Mouse (Mus musculus) retina, embryonic 14.5 days (tissue): ENCODE results near the gene Rgs2.
A peak's percentile ranks its signal among the peaks of the same experiment; 100 is the strongest.

Experiments used
- DNase-seq: peaks from one replicate; pipeline ENCODE4 v3.0.0-alpha.2; 2015; ENCODE audit warnings: low spot score

Rgs2 gene

GRCm38 (mm10) chr1:144003904-144004740 lies at the start of gene Rgs2:
TSS of gene Rgs2 (minus strand) at chr1:144004161.
- peak; percentile 97 for DNase-seq

- no peak for DNase-seq
Measured at GRCm38 (mm10) chr1:144053401-144053800, 49.4 kb upstream of the Rgs2 start.

DNA sequence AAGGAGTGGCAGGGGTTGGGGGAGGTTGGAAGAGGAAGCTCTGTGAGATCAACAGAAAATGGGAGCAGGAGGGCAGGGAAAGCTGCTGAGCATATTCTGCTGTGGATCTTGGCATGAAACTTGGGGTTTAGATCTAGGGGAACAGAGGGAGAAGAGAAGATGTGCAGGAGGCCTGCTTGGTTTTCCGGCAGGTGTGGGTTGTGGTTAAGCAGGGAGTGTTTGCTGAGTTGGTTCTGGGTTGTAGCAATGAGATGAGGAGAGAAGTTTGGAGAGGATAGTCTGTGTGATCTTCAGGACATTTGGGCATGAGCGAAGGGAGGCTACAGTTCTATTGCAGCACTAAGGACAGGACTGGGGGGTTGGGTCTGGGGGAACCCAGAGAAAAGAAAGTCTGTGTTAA lies 37.9 kb upstream of the Rgs2 start:
- no peak for DNase-seq

DNA sequence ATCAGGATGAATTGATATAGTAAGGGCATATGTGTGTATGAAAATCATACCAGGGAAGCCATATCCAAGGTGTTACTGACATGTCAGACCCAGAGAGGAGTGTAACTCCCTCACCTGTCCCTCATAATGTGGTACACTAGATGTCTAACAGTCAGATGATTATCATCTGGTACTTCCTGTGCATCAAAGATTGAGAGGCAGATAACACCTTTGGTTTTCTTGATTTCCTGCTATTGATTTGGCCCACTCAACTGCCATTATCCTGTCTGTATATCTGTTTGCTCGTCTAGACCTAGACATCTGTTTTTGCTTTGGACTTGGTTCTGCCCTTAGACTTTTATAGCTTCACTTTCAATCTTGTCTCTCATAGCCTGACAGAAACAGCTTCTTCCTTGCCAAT lies 29.5 kb upstream of the Rgs2 start:
- DNase-seq = no peak

DNA sequence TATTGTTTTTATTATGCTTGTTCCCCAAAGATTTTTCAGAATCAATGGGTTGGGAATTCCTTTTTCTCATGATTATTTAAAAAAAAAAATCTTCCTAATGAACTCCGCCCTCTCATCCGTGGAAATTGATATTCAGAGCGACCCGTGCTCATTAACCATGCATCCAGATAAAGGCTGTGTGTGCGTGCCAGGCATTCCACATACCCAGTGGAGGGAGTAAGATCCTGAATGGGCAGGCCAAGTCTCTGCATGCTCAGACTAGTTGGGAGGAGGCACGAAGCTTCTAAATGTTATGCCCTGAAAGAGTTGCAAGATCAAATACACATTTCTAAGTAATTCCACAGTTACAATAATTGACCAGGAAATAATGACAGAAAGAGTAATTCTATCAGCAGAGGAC lies 26.5 kb upstream of the Rgs2 start:
- peak; percentile 67 for DNase-seq

GRCm38 (mm10) chr1:144029679-144030078 lies 25.7 kb upstream of the Rgs2 start:
- DNase-seq = no peak

DNA sequence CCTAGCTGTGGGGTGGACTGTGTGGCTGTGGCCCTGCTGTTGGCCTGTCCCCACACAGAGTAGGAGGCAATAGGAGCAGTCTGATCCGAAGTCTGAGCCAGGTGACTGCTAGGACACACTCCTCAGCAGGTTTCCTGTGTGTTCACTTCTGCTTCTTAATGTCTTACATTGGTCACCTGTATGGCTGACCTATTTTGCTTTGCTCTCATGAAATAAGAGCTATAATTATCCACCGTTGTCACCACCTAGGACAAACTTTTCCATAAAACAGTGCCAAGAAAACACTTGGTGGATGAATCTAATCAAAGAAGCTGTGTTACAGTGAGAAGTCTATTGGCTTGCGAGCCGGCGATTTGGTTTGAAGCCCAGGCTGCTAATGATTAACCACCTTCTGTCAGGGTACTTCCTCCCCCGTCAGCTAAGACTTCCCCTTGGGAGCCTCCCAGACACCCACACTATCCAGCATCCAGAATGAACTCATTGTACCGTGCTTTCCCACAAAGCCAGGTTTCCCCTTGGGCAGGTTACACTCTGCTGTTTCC lies 14.5 kb upstream of the Rgs2 start:
- no peak for DNase-seq

GRCm38 (mm10) chr1:144013913-144014312 lies 10.0 kb upstream of the Rgs2 start:
- DNase-seq = no peak

- no peak for DNase-seq
Measured at GRCm38 (mm10) chr1:144007341-144007740, 3.4 kb upstream of the Rgs2 start.

DNA sequence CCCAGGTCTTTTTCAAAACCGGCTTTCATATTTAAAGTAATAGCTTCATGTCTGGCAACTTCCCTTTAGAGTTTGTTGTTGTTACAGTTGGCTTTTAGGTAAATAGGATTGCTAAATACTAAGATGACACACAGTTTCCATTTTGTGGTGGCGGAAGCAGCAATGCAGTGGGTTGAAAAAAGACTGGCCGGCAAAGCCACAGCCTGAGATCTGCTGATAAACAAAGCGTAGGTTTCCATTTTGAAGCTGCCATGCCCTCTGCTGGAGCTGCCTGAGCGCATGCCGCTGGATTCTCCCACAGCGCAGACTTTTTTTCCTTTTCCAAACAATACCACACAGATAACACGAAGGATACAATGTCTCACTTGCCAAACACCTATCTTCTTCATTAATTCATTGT lies 2.6 kb upstream of the Rgs2 start:
- peak; percentile 83 for DNase-seq

DNA sequence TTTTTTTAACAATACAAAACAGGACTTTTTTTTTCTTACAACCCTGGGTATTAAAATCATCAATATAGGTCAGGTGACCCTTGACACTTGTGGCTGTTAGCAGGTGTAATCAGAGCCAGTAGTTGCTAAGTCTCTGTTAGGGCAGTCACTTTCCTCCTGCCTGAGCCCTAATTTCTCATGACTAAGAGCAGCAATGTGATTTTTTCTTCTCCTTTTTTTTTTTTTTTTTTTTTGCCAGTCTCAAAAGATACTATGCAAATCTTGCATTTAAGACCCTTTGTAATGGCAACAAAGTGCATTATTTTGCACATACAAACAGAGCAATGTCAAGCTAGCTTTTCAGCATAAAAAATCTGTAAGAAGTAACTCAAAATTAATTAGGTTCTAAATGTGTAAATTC lies 1.7 kb upstream of the Rgs2 start:
- peak; percentile 18 for DNase-seq

DNA sequence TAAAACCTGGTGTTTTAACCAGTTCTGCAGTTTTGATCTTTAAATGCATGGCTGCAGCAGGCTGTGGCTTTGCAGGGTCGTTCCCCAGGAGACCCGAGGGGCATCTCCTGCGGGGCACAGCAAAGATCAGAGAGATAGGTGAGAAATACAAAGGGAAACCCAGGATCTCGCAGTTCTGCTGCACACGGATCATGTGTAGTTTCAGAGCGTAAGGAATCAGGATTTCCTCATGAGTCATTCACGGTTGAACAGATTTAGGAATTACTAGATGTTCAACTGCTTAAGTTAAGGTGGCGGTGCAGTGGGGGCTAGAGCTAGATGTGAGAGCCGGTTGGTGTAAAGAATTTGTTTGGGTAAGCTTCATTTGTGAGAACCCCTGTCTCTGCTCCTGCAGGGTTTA lies 780 bp upstream of the Rgs2 start:
- peak; percentile 56 for DNase-seq

DNA sequence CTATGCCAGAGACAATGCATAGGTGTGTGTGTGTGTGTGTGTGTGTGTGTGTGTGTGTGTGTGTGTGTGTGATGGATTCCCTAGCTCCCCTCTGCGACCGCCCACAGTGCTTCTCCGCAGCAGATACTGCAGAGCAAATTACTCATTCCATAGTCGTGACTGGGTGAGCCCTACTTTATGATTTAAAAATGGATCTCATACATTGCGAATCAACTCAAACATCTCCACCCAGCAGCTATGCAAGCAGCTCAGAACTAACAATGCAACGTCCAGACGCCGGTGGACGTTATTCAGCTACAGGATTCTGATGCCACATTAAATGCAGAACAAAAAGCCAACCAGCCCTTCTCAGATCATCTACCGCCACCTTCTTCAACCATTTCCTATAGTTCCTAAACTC lies 545 bp downstream of the Rgs2 start:
- DNase-seq = peak; percentile 57

DNA sequence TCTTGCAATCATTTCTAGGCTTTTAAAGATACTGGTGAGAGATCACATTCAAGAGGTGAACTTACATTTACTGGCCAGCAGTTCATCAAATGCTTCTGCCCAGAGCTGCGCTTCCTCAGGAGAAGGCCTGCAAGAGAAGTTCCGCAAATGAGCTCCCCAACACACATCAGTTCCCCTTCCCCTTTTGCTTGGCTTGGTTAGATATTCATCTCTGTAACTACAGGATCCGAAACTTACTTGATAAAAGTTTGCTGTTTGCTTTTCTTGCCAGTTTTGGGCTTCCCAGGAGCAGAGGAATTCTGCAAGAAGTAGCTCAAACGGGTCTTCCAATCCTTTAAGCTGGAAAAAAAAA lies 1.3 kb downstream of the Rgs2 start:
- DNase-seq = no peak

DNA sequence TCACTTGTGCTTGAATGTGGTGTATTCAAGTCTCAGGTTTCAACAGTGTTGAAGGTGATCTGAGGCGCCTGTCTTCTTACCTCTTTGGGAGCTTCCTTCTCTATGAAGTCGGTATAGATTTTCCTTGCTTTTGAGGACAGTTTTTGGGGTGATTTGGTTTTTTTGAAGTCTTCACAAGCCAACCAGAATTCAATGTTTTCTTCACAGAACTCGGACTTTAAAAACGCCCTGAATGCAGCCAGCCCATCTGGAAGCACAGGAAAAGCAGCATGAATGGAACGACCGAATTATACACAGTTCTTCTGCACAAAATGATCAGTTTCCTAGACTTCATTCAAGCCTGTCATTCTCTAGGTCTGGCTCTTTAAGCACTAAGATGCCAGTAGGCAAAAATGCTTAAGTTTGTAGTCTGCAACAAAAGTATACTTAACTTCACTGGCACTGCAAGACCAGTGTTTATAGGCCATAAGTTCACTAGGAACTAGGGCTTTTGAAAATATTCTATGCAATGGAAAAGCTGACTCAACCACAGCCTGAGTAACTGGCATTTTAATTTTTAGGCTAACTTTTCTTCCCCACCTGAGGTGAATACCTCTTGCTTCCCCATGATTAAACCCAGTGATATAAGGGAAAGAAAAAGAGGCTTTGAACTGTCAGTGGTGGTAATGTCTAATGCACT lies 1.8 kb downstream of the Rgs2 start:
- no peak for DNase-seq

DNA sequence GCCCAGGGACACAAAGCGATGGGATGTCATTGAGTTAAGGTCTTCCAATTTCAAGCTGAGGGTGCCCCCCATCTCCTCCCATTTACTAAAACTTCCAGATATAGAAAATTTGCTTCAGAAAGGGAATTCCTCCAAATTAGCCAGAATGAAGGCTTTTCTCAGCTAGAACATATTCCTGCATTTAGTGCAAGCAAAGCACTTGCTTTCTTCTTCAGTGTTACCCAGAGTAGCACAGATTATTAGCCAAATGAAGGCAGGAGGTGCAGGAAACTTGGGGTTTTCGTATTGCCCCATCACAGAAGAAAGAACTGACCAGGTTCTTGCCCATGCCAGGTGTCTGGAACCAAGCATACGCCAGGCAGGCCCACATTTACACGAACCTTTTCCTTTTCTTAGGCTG lies 3.7 kb downstream of the Rgs2 start:
- DNase-seq = no peak

DNA sequence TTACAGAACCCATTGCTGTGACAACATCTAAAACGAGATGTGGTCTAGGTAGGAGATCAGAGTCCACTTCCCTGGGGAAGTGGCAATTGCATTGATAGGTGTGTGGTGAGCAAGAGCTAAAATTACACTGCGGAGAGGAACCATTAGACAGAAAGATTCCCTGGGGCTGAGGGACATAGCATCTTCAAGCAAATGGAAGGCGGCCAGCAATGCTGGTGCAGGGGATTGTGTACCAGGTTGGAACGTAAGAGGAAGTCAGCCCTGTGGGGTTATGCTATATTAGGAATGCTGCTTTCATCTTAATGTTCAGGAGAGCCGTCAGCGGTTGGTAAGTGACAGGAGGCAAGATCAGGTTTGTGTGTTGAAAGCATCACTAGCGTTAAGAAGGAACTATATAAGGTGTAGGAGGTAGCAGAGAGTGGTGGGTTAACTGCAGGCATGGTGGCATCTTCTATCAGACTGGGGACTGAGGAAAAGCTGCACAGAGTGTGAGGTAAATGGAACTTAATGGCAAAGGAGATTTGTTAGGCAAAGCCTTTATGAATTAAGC lies 4.5 kb downstream of the Rgs2 start:
- no peak for DNase-seq

DNA sequence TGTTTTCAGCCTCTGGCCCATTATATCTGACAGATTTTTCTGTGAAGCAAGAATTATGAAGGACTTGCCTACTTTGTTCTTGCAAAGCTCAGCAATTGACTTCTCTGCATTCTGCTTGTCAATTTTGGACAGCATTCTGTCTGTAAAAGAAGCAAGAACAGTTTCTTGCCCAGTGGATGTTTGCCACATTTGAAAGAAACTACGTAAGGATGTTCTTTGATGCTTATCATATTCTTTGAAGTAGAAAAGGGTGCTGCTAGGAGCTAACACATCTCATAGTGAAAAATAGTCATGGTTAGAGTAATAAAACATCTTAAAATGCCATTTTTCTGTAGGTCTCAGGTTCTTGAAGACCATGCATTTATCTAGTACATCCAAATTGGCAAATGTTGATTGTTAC lies 10.9 kb downstream of the Rgs2 start:
- DNase-seq = no peak

DNA sequence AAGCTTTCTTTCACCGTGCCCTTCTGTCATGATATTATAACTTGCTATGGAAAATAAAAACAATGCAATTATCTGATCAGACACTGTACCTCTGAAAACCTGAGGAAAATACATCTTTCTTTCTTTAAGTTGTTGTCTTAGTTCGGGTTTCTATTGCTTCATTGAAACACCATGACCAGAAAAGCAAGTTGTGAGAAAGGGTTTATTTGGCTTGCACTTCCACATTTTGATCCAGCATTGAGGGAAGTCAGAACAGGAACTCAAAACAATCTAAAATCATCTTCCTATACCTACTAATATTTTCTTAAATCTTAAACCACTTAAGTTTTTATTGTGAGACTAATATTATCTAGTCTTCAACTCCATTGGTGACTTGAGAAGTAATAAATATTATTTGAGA lies 11.4 kb downstream of the Rgs2 start:
- DNase-seq = no peak

DNA sequence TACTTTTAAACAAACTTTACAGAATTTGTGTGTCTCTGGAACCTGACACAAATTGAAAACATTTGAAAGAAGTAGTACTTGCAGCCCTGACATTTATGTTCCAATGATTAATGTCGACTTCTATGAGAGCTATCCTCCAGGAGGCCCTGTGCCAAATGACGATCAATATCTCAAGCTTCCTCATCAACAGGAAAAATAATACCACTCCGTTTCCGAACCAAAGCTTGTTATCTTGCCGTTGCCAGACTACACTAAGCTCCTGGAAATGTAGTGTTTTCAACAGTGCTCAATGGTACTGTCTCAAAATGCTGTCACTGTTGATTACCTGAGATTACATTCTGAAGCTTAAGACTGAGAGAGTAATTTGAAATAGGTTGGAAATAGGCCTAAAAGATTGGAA lies 13.7 kb downstream of the Rgs2 start:
- DNase-seq = peak; percentile 51

- DNase-seq = peak; percentile 90
Measured at GRCm38 (mm10) chr1:143989773-143990172, 14.2 kb downstream of the Rgs2 start.

DNA sequence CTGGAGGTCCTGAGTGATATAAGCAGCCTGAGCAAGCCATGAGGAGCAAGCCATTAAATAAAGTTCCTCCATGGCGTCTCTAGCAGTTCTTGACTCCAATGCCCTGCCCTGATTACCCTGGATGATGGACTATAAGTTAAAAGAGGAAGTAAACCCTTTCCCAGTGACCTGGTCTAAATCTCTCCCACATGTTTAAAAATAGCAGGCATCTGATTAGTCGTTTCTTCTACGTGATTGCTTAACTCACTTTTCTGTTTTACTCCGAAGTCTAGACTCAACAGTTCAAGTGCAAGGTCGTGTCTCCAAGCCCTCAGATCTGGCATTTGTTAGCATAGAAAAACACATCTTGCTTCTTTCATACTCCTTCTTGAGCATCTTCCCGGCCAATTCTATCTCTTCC lies 15.2 kb downstream of the Rgs2 start:
- DNase-seq = no peak

DNA sequence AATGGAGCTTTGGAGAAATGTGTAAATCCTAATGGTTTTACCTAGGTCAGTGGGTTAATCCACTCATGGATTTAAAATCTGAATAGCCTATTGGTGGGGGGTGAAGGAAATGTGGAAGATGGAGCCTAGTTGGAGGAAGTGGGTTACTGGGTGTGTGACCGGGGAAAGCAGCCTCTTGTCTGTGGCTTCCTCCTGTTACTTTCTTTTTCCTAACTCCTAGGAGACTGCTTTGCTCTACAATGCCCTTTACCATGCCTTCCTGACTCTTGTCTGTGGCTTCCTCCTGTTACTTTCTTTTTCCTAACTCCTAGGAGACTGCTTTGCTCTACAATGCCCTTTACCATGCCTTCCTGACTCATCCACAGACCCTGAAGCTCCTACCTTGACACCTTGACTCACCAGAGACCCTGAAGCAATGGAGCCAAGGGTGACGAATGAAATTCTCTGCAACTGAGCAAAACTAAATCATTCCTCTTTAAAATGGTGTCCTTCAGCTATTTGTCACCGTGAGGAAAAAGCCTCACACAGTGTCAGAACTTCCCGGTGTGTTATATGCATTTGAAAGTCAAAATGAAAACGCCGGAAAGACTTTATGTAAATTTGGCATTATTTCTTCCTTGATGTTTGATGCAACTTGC lies 18.9 kb downstream of the Rgs2 start:
- DNase-seq = no peak
